Mouse (Mus musculus) megakaryocyte, embryonic 14.5 days (primary cell): ENCODE data around the gene Atp6v1g1.

Experiments
- FLI1 ChIP-seq: IDR thresholded peaks from 2 replicates; pipeline ENCODE4 v1.6.1; 2012; ENCODE audit warnings: low read length, inconsistent platforms, mixed read lengths
- GATA1 ChIP-seq: IDR thresholded peaks from 3 replicates; pipeline ENCODE4 v1.6.1; 2012; ENCODE audit warnings: mixed read lengths, low read length, inconsistent platforms, borderline replicate concordance

GRCm38 (mm10) chr4:63515021-63515420 lies 29.6 kb upstream of the Atp6v1g1 start:
- TF ChIP-seq GATA1 (no peak), FLI1 (no peak)
